31 mouse cellular contexts compared by ENCODE assay signal in genomic region chr11:16703221-16703620, GRCm38 (mm10). TPM values are rescaled to one million over a fixed set of nuclear protein-coding genes. Genes with fewer than 3 reads are reported as not detected.
"Had no signal": no experiment of that assay in that cellular context is flagged by ENCODE, and none has a peak within 500 bp of the region (broad histone marks: within the 10 kb centered on the region; RNA-seq: fewer than 3 reads in every experiment).

No protein-coding gene starts in this region.

- H3K4me2 ChIP-seq: embryonic facial prominence, embryonic 12.5 days; embryonic facial prominence, embryonic 13.5 days; embryonic facial prominence, embryonic 15.5 days; forebrain, embryonic 12.5 days; forebrain, embryonic 13.5 days; forebrain, embryonic 15.5 days had no signal

- H3K9me3 ChIP-seq: embryonic facial prominence, embryonic 10.5 days; embryonic facial prominence, embryonic 12.5 days; embryonic facial prominence, embryonic 13.5 days; embryonic facial prominence, embryonic 15.5 days; forebrain, embryonic 10.5 days; forebrain, embryonic 12.5 days; forebrain, embryonic 13.5 days; forebrain, embryonic 15.5 days had no signal

- DNase-seq: cerebellum, adult 2 months; cerebellum, adult 8-10 months; cerebellum, adult 9-10 months; cerebellum, adult 9-11 months; cerebellum, postnatal 10 days; cerebellum, postnatal 14 days; cerebellum, postnatal 25 days; cerebellum, postnatal 36 days; embryo, embryonic 11 days; forebrain, postnatal 0 days; gastrocnemius, adult 2 months; gastrocnemius, postnatal 10 days; gastrocnemius, postnatal 14 days; gastrocnemius, postnatal 25 days; gastrocnemius, postnatal 36 days; heart, adult 11 months; heart, adult 18-20 months; heart, adult 2 months had no signal

- H3K4me1 ChIP-seq: embryonic facial prominence, embryonic 10.5 days; embryonic facial prominence, embryonic 12.5 days; embryonic facial prominence, embryonic 15.5 days; forebrain, embryonic 10.5 days; forebrain, embryonic 12.5 days; forebrain, embryonic 13.5 days; forebrain, embryonic 15.5 days had no signal

- H3K9ac ChIP-seq: embryonic facial prominence, embryonic 12.5 days; embryonic facial prominence, embryonic 13.5 days; embryonic facial prominence, embryonic 15.5 days; forebrain, embryonic 12.5 days; forebrain, embryonic 13.5 days; forebrain, embryonic 15.5 days; forebrain, postnatal 0 days had no signal

- ATAC-seq: forebrain, embryonic 13.5 days; forebrain, embryonic 14.5 days; forebrain, embryonic 15.5 days; forebrain, embryonic 16.5 days; forebrain, postnatal 0 days had no signal

- H3K36me3 ChIP-seq: embryonic facial prominence, embryonic 10.5 days; embryonic facial prominence, embryonic 12.5 days; embryonic facial prominence, embryonic 13.5 days; embryonic facial prominence, embryonic 15.5 days; forebrain, embryonic 10.5 days; forebrain, embryonic 12.5 days; forebrain, embryonic 15.5 days had no signal

- H3K27ac ChIP-seq: embryonic facial prominence, embryonic 10.5 days; embryonic facial prominence, embryonic 12.5 days; embryonic facial prominence, embryonic 13.5 days; embryonic facial prominence, embryonic 15.5 days; forebrain, embryonic 10.5 days; forebrain, embryonic 12.5 days; forebrain, embryonic 13.5 days; forebrain, embryonic 15.5 days; gastrocnemius, adult 2 months; heart, adult 2 months had no signal

- H3K27me3 ChIP-seq: embryonic facial prominence, embryonic 12.5 days; embryonic facial prominence, embryonic 15.5 days; forebrain, embryonic 12.5 days; forebrain, embryonic 13.5 days; forebrain, embryonic 15.5 days had no signal

- H3K4me3 ChIP-seq: embryonic facial prominence, embryonic 10.5 days; embryonic facial prominence, embryonic 12.5 days; embryonic facial prominence, embryonic 13.5 days; embryonic facial prominence, embryonic 15.5 days; erythroblast, embryonic 14.5 days; forebrain, embryonic 10.5 days; forebrain, embryonic 12.5 days; forebrain, embryonic 13.5 days; forebrain, embryonic 15.5 days; gastrocnemius, adult 2 months; heart, adult 2 months had no signal

RNA-seq across cellular contexts. Expression of gene Egfr, which starts 48.8 kb away (rescaled TPM):
- total RNA-seq: common myeloid progenitor, adult 5-6 weeks; granulocyte monocyte progenitor cell, adult 5-6 weeks had no signal
- polyA plus RNA-seq: erythroblast, embryonic 14.5 days had no signal
